In the genomic region with DNA sequence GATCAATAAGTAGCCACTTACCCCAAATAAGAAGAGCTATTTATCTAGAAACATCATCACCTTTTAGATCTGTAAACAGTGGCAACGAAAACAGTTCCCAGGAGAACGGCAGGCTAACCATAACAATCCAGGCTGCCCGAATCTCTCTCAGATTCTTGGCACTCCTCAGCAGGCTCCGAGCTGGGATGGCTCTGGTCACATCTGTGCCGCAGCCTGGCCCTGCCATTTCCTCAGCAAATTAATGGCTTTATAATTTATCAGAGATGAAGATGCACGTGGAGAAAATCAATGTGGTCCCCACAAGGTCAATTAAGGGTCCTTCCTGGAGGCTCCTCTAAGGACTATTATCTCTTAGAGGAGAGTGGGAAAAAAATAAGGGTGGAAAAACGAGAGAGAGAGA, we compare ENCODE assay signal across 22 mouse cellular contexts. TPM values are rescaled to one million over a fixed set of nuclear protein-coding genes. Genes with fewer than 3 reads are reported as not detected.
A peak's percentile ranks its signal among the peaks of the same experiment; 100 is the strongest.
DNase-seq lines count a peak whose midpoint lies in the region; ATAC-seq and TF ChIP-seq lines count a peak whose summit lies in the region.
"Had no signal": no experiment of that assay in that cellular context is flagged by ENCODE, and none has a peak within 500 bp of the region (broad histone marks: within the 10 kb centered on the region; RNA-seq: fewer than 3 reads in every experiment).

No protein-coding gene starts in this region.

- H3K9ac ChIP-seq in hindbrain, embryonic 13.5 days, result no peak overlapping the region
- no peak overlapping the region for H3K9ac ChIP-seq in hindbrain, embryonic 14.5 days
- no peak overlapping the region for H3K9ac ChIP-seq in midbrain, embryonic 11.5 days (ENCODE audit: low read length)
- H3K9ac ChIP-seq in midbrain, postnatal 0 days (replicated peaks; ENCODE audit: low read length, poor library complexity, severe bottlenecking), result no peak overlapping the region
- H3K9ac ChIP-seq in liver, postnatal 0 days (replicated peaks), result no peak overlapping the region
- H3K9ac ChIP-seq: embryonic facial prominence, embryonic 12.5 days; forebrain, embryonic 12.5 days had no signal

- no peak for ATAC-seq in hindbrain, embryonic 13.5 days (ENCODE audit: low FRiP score)
- no peak for ATAC-seq in hindbrain, embryonic 14.5 days (ENCODE audit: low FRiP score)
- no peak for ATAC-seq in midbrain, embryonic 11.5 days (ENCODE audit: low FRiP score)
- ATAC-seq in midbrain, postnatal 0 days (ENCODE audit: low FRiP score), result no peak
- no peak for ATAC-seq in liver, postnatal 0 days
- ATAC-seq: hindbrain, embryonic 16.5 days; inflammation-experienced regulatory T-cells, adult 6 months had no signal

- H3K27ac ChIP-seq in hindbrain, embryonic 13.5 days, result peak overlapping the region; percentile 35; the same call in 1 of the 2 replicates
- no peak overlapping the region for H3K27ac ChIP-seq in hindbrain, embryonic 14.5 days
- H3K27ac ChIP-seq in midbrain, embryonic 11.5 days (ENCODE audit: low read depth, low read length), result no peak overlapping the region
- H3K27ac ChIP-seq in midbrain, postnatal 0 days (ENCODE audit: low read depth, low read length), result no peak overlapping the region
- H3K27ac ChIP-seq in liver, postnatal 0 days (ENCODE audit: low read depth), result no peak overlapping the region
- H3K27ac ChIP-seq: embryonic facial prominence, embryonic 12.5 days; forebrain, embryonic 12.5 days; gastrocnemius, adult 2 months; heart, embryonic 10.5 days had no signal

- TF ChIP-seq EP300 in liver, postnatal 0 days (IDR thresholded peaks at IDR 0.05; ENCODE audit: low read depth), result no peak

- H3K4me2 ChIP-seq in hindbrain, embryonic 13.5 days, result no peak overlapping the region
- H3K4me2 ChIP-seq in hindbrain, embryonic 14.5 days (replicated peaks), result no peak overlapping the region
- H3K4me2 ChIP-seq in midbrain, embryonic 11.5 days, result no peak overlapping the region
- no peak overlapping the region for H3K4me2 ChIP-seq in midbrain, postnatal 0 days (ENCODE audit: low read depth, low read length, poor library complexity, severe bottlenecking)
- no peak overlapping the region for H3K4me2 ChIP-seq in liver, postnatal 0 days (ENCODE audit: low read depth, low read length)
- H3K4me2 ChIP-seq: embryonic facial prominence, embryonic 12.5 days; forebrain, embryonic 12.5 days had no signal

- H3K9me3 ChIP-seq in hindbrain, embryonic 13.5 days, result no peaks in the 10 kb centered on the region
- H3K9me3 ChIP-seq in hindbrain, embryonic 14.5 days (ENCODE audit: control insufficient read depth, low read length), result no peaks in the 10 kb centered on the region
- no peaks in the 10 kb centered on the region for H3K9me3 ChIP-seq in midbrain, embryonic 11.5 days (ENCODE audit: control insufficient read depth, low read length)
- H3K9me3 ChIP-seq in midbrain, postnatal 0 days (ENCODE audit: low read length), result no peaks in the 10 kb centered on the region
- H3K9me3 ChIP-seq in liver, postnatal 0 days (ENCODE audit: low read length), result no peaks in the 10 kb centered on the region
- H3K9me3 ChIP-seq: embryonic facial prominence, embryonic 12.5 days; forebrain, embryonic 12.5 days; heart, embryonic 10.5 days had no signal

- peak; percentile 46 for DNase-seq in embryo, embryonic 11 days
- no peak for DNase-seq in embryo, embryonic 10.5 days (ENCODE audit: low spot score)
- DNase-seq in hindbrain, embryonic 14.5 days (ENCODE audit: low spot score), result no peak
- DNase-seq in midbrain, embryonic 11.5 days (ENCODE audit: low spot score, missing footprints), result peak; percentile 67
- DNase-seq in midbrain, postnatal 0 days (ENCODE audit: low spot score), result no peak
- DNase-seq in mesoderm, embryonic 11.5 days (ENCODE audit: low read depth, low spot score), result peak; percentile 52
- no peak for DNase-seq in liver, postnatal 0 days
- DNase-seq: adrenal gland, postnatal 10 days; cerebellum, adult 11-12 months; cerebellum, adult 9-10 months; gastrocnemius, adult 2 months; gastrocnemius, postnatal 25 days; heart, postnatal 10 days; heart, postnatal 4 days had no signal

- no peaks in the 10 kb centered on the region for H3K27me3 ChIP-seq in hindbrain, embryonic 13.5 days
- H3K27me3 ChIP-seq in hindbrain, embryonic 14.5 days (ENCODE audit: control insufficient read depth, insufficient read depth, low read length), result no peaks in the 10 kb centered on the region
- H3K27me3 ChIP-seq in midbrain, embryonic 11.5 days (ENCODE audit: control insufficient read depth, insufficient read depth, low read length), result no peaks in the 10 kb centered on the region; the same call in 1 of the 2 replicates
- no peaks in the 10 kb centered on the region; the same call in 1 of the 2 replicates for H3K27me3 ChIP-seq in midbrain, postnatal 0 days (ENCODE audit: insufficient read depth, low read length)
- H3K27me3 ChIP-seq in liver, postnatal 0 days (ENCODE audit: insufficient read depth, low read length), result no peaks in the 10 kb centered on the region
- H3K27me3 ChIP-seq: embryonic facial prominence, embryonic 12.5 days had no signal

- H3K4me1 ChIP-seq in hindbrain, embryonic 13.5 days (replicated peaks), result peaks cover 48% of the 10 kb centered on the region
- peaks cover 10% of the 10 kb centered on the region; the same call in 1 of the 2 replicates for H3K4me1 ChIP-seq in hindbrain, embryonic 14.5 days (replicated peaks; ENCODE audit: control insufficient read depth, insufficient read depth, low read length)
- peaks cover 19% of the 10 kb centered on the region for H3K4me1 ChIP-seq in midbrain, embryonic 11.5 days (ENCODE audit: control insufficient read depth, insufficient read depth, low read length)
- H3K4me1 ChIP-seq in midbrain, postnatal 0 days (ENCODE audit: insufficient read depth, low read length), result no peaks in the 10 kb centered on the region; the same call in 1 of the 2 replicates
- no peaks in the 10 kb centered on the region; the same call in 1 of the 2 replicates for H3K4me1 ChIP-seq in liver, postnatal 0 days (ENCODE audit: insufficient read depth)
- H3K4me1 ChIP-seq: embryonic facial prominence, embryonic 12.5 days had no signal

- 24% methylated on average over 7 of the region's 7 CpGs for whole genome bisulfite sequencing in hindbrain, embryonic 13.5 days
- WGBS in hindbrain, embryonic 14.5 days, result 23% methylated on average over 7 of the region's 7 CpGs
- 70% methylated on average over 7 of the region's 7 CpGs for WGBS in midbrain, embryonic 11.5 days
- 48% methylated on average over 7 of the region's 7 CpGs for WGBS in midbrain, postnatal 0 days
- WGBS in liver, postnatal 0 days (ENCODE audit: insufficient replicate concordance), result 33% methylated on average over 7 of the region's 7 CpGs

- TF ChIP-seq CTCF in midbrain, postnatal 0 days (IDR thresholded peaks at IDR 0.05), result no peak
- no peak for TF ChIP-seq CTCF in liver, postnatal 0 days (IDR thresholded peaks at IDR 0.05; ENCODE audit: low read depth)

- no peak overlapping the region for H3K4me3 ChIP-seq in hindbrain, embryonic 13.5 days
- H3K4me3 ChIP-seq in hindbrain, embryonic 14.5 days (replicated peaks; ENCODE audit: low read length), result no peak overlapping the region
- no peak overlapping the region for H3K4me3 ChIP-seq in midbrain, embryonic 11.5 days (ENCODE audit: low read depth, low read length)
- H3K4me3 ChIP-seq in midbrain, postnatal 0 days (ENCODE audit: low read depth, low read length), result no peak overlapping the region
- no peak overlapping the region for H3K4me3 ChIP-seq in liver, postnatal 0 days (ENCODE audit: low read depth, low read length)
- H3K4me3 ChIP-seq: embryonic facial prominence, embryonic 12.5 days; forebrain, embryonic 12.5 days; gastrocnemius, adult 2 months; heart, embryonic 10.5 days had no signal

- no peaks in the 10 kb centered on the region for H3K36me3 ChIP-seq in hindbrain, embryonic 13.5 days
- no peaks in the 10 kb centered on the region for H3K36me3 ChIP-seq in hindbrain, embryonic 14.5 days (replicated peaks; ENCODE audit: control insufficient read depth, insufficient read depth)
- no peaks in the 10 kb centered on the region for H3K36me3 ChIP-seq in midbrain, embryonic 11.5 days (ENCODE audit: control insufficient read depth, insufficient read depth, low read length)
- H3K36me3 ChIP-seq in midbrain, postnatal 0 days (ENCODE audit: insufficient read depth, low read length), result no peaks in the 10 kb centered on the region
- peaks cover 5% of the 10 kb centered on the region; the same call in 1 of the 2 replicates for H3K36me3 ChIP-seq in liver, postnatal 0 days (replicated peaks; ENCODE audit: insufficient read depth, low read length)
- H3K36me3 ChIP-seq: embryonic facial prominence, embryonic 12.5 days; forebrain, embryonic 12.5 days had no signal

RNA-seq across cellular contexts. Expression of a gene that starts 16.2 kb away (rescaled TPM):
- polyA plus RNA-seq in hindbrain, embryonic 13.5 days (2015; fragmentation: Nextera tagmentation; extraction: Ambion mirVana), result 7.8 and 8.8 TPM in 2 replicates
- 9.6 and 9.7 TPM in 2 replicates for polyA plus RNA-seq in hindbrain, embryonic 14.5 days (2014; fragmentation: Nextera tagmentation; extraction: Ambion mirVana)
- 8.3 TPM in 2 replicates for polyA plus RNA-seq in midbrain, embryonic 11.5 days (2014; fragmentation: Nextera tagmentation; extraction: Ambion mirVana)
- 11.1 and 16.0 TPM in 2 replicates for total RNA-seq in midbrain, postnatal 0 days (2014; rRNA removed)
- polyA plus RNA-seq in midbrain, postnatal 0 days (2015; fragmentation: Nextera tagmentation; extraction: Ambion mirVana), result 6.0 and 11.9 TPM in 2 replicates
- 10.0 and 11.8 TPM in 2 replicates for polyA plus RNA-seq in liver, postnatal 0 days (2015; fragmentation: Nextera tagmentation; extraction: Ambion mirVana)
- total RNA-seq: granulocyte monocyte progenitor cell, adult 5-6 weeks; MEL had no signal

Comparison
In these comparisons a context has a peak if more than half of its experiments do, and no peak if none do; other contexts are left out.
1. DNase-seq: peak in embryo, embryonic 11 days (single experiment), midbrain, embryonic 11.5 days (single experiment) and mesoderm, embryonic 11.5 days (single experiment); none in embryo, embryonic 10.5 days (single experiment), hindbrain, embryonic 14.5 days (single experiment), midbrain, postnatal 0 days (single experiment) and liver, postnatal 0 days (single experiment).